Mouse (Mus musculus) 416B (cell line): ENCODE measurements around the gene Cbfb.
A peak's percentile ranks its signal among the peaks of the same experiment; 100 is the strongest.
"Not testable (repeated sequence)": the region's sequence is repeated elsewhere in the genome, so short reads cannot be mapped to it uniquely, and the experiment has no call there.

Source experiments
- DNase-seq: peaks from one replicate; pipeline ENCODE4 v3.0.0; 2011; ENCODE audit warnings: low read depth

Gene Cbfb

GRCm38 (mm10) chr8:105182201-105182600 is 11.7 kb downstream of the Cbfb start:
- DNase-seq = no peak

- peak; percentile 34 for DNase-seq
Observed at GRCm38 (mm10) chr8:105186467-105187005, 16.1 kb downstream of the Cbfb start.

GRCm38 (mm10) chr8:105192182-105192581 is 21.7 kb downstream of the Cbfb start:
- DNase-seq = no peak

GRCm38 (mm10) chr8:105205748-105206147 is 35.3 kb downstream of the Cbfb start:
- no peak for DNase-seq

GRCm38 (mm10) chr8:105206766-105207275 is 36.3 kb downstream of the Cbfb start:
- no peak for DNase-seq

- no peak for DNase-seq
Observed at GRCm38 (mm10) chr8:105207675-105208273, 37.3 kb downstream of the Cbfb start.

GRCm38 (mm10) chr8:105209153-105210110 is 39.0 kb downstream of the Cbfb start:
- DNase-seq = no peak

GRCm38 (mm10) chr8:105214104-105214503 is 43.6 kb downstream of the Cbfb start:
- peak; percentile 39 for DNase-seq

- peak; percentile 77 for DNase-seq
Observed at GRCm38 (mm10) chr8:105217926-105218522, 47.5 kb downstream of the Cbfb start.

GRCm38 (mm10) chr8:105223850-105224249 is 53.4 kb downstream of the Cbfb start:
- no peak for DNase-seq

GRCm38 (mm10) chr8:105224413-105225271 is 54.2 kb downstream of the Cbfb start, which contains the start of gene D230025D16Rik:
D230025D16Rik (plus strand) TSS chr8:105225145.
- peak; percentile 96 for DNase-seq

GRCm38 (mm10) chr8:105225272-105225593 is 54.8 kb downstream of the Cbfb start:
- no peak for DNase-seq

GRCm38 (mm10) chr8:105225917-105226316 is 55.4 kb downstream of the Cbfb start:
- DNase-seq = peak; percentile 73

- DNase-seq = no peak
Observed at GRCm38 (mm10) chr8:105231503-105232320, 61.2 kb downstream of the Cbfb start.

- not testable (repeated sequence) for DNase-seq
Observed at GRCm38 (mm10) chr8:105232321-105232693, 61.8 kb downstream of the Cbfb start.

- no peak for DNase-seq
Observed at GRCm38 (mm10) chr8:105233126-105233935, 62.9 kb downstream of the Cbfb start.

GRCm38 (mm10) chr8:105235206-105235605 is 64.7 kb downstream of the Cbfb start:
- no peak for DNase-seq

- peak; percentile 41 for DNase-seq
Observed at GRCm38 (mm10) chr8:105237442-105238142, 67.1 kb downstream of the Cbfb start.

GRCm38 (mm10) chr8:105241016-105241415 is 70.5 kb downstream of the Cbfb start:
- no peak for DNase-seq
